Mouse (Mus musculus): ENCODE results near the gene Foxa1.

Foxa1 gene

GRCm38 (mm10) chr12:57539551-57539985 is 7.1 kb downstream of the Foxa1 start:
- no peak for DNase-seq

- DNase-seq = no peak
Observed at GRCm38 (mm10) chr12:57538588-57539550, 7.8 kb downstream of the Foxa1 start.

GRCm38 (mm10) chr12:57537791-57538587 is 8.7 kb downstream of the Foxa1 start:
- no peak for DNase-seq

GRCm38 (mm10) chr12:57536909-57537670 is 9.6 kb downstream of the Foxa1 start:
- DNase-seq = no peak

- no peak for DNase-seq
Observed at GRCm38 (mm10) chr12:57536056-57536908, 10.4 kb downstream of the Foxa1 start.

GRCm38 (mm10) chr12:57534879-57535611 is 11.7 kb downstream of the Foxa1 start:
- DNase-seq = no peak

GRCm38 (mm10) chr12:57534517-57534878 is 12.2 kb downstream of the Foxa1 start:
- DNase-seq = no peak

GRCm38 (mm10) chr12:57530474-57530873 is 16.2 kb downstream of the Foxa1 start:
- DNase-seq = no peak

- no peak for DNase-seq
Observed at GRCm38 (mm10) chr12:57528335-57528734, 18.4 kb downstream of the Foxa1 start.

- DNase-seq = no peak
Observed at GRCm38 (mm10) chr12:57515702-57516377, 30.9 kb downstream of the Foxa1 start.

- DNase-seq = no peak
Observed at GRCm38 (mm10) chr12:57514552-57514951, 32.2 kb downstream of the Foxa1 start.

GRCm38 (mm10) chr12:57511560-57511959 is 35.2 kb downstream of the Foxa1 start:
- DNase-seq = no peak

- DNase-seq = no peak
Observed at GRCm38 (mm10) chr12:57511127-57511526, 35.6 kb downstream of the Foxa1 start.

- no peak for DNase-seq
Observed at GRCm38 (mm10) chr12:57509726-57510125, 37.0 kb downstream of the Foxa1 start.

GRCm38 (mm10) chr12:57508938-57509337 is 37.8 kb downstream of the Foxa1 start:
- DNase-seq = no peak

- no peak for DNase-seq
Observed at GRCm38 (mm10) chr12:57505329-57505728, 41.4 kb downstream of the Foxa1 start.

GRCm38 (mm10) chr12:57500246-57500645 is 46.5 kb downstream of the Foxa1 start:
- DNase-seq = no peak

GRCm38 (mm10) chr12:57496347-57497119 is 50.2 kb downstream of the Foxa1 start:
- no peak for DNase-seq

Measured in thymus, postnatal 14 days (tissue).